Mouse (Mus musculus): ENCODE data around the gene Olfr700.
"Not testable (repeated sequence)": the region's sequence is repeated elsewhere in the genome, so short reads cannot be mapped to it uniquely, and the experiment has no call there.

Olfr700 gene

GRCm38 (mm10) chr7:106808734-106809133 is at the start of gene Olfr700:
Olfr700 (minus strand) TSS chr7:106808834.
- DNase-seq (ENCODE audit: low read depth, low spot score): no peak

GRCm38 (mm10) chr7:106843060-106843459 is 34.4 kb upstream of the Olfr700 start, which contains the start of gene Olfr703:
Olfr703 (plus strand) TSS chr7:106843360.
- DNase-seq (ENCODE audit: low read depth, low spot score): no peak

- DNase-seq (ENCODE audit: low read depth, low spot score): no peak
Measured at GRCm38 (mm10) chr7:106833793-106834192, 25.2 kb upstream of the Olfr700 start, which contains the start of gene Olfr702. Olfr702 (minus strand) TSS chr7:106833893.

- DNase-seq (ENCODE audit: low read depth, low spot score): no peak
Measured at GRCm38 (mm10) chr7:106818414-106818813, 9.8 kb upstream of the Olfr700 start.

GRCm38 (mm10) chr7:106815775-106816174 is 7.1 kb upstream of the Olfr700 start:
- DNase-seq (ENCODE audit: low read depth, low spot score): no peak

- no peak for DNase-seq (ENCODE audit: low read depth, low spot score)
Measured at GRCm38 (mm10) chr7:106813829-106814228, 5.2 kb upstream of the Olfr700 start, which contains the start of gene Olfr701. Olfr701 (plus strand) TSS chr7:106814129.

GRCm38 (mm10) chr7:106793098-106793497 is 15.5 kb downstream of the Olfr700 start, which contains the start of gene Olfr699:
Olfr699 (minus strand) TSS chr7:106793198.
- no peak for DNase-seq (ENCODE audit: low read depth, low spot score)

- no peak for DNase-seq (ENCODE audit: low read depth, low spot score)
Measured at GRCm38 (mm10) chr7:106788330-106788729, 20.3 kb downstream of the Olfr700 start.

- not testable (repeated sequence) for DNase-seq (ENCODE audit: low read depth, low spot score)
Measured at GRCm38 (mm10) chr7:106761008-106761407, 47.6 kb downstream of the Olfr700 start.

- DNase-seq (ENCODE audit: low read depth, low spot score): no peak
Measured at GRCm38 (mm10) chr7:106758800-106759199, 49.8 kb downstream of the Olfr700 start.
